Mouse (Mus musculus): Measurements from ENCODE around the gene Pim3. TPM values are rescaled to one million over a fixed set of nuclear protein-coding genes. Genes with fewer than 3 reads are reported as not detected.
A peak's percentile ranks its signal among the peaks of the same experiment; 100 is the strongest.
"Not testable (repeated sequence)": the region's sequence is repeated elsewhere in the genome, so short reads cannot be mapped to it uniquely, and the experiment has no call there.

Pim3 gene
- polyA plus RNA-seq (2015; fragmentation: Nextera tagmentation; extraction: Ambion mirVana): 63.6 and 69.4 TPM in 2 replicates

DNA sequence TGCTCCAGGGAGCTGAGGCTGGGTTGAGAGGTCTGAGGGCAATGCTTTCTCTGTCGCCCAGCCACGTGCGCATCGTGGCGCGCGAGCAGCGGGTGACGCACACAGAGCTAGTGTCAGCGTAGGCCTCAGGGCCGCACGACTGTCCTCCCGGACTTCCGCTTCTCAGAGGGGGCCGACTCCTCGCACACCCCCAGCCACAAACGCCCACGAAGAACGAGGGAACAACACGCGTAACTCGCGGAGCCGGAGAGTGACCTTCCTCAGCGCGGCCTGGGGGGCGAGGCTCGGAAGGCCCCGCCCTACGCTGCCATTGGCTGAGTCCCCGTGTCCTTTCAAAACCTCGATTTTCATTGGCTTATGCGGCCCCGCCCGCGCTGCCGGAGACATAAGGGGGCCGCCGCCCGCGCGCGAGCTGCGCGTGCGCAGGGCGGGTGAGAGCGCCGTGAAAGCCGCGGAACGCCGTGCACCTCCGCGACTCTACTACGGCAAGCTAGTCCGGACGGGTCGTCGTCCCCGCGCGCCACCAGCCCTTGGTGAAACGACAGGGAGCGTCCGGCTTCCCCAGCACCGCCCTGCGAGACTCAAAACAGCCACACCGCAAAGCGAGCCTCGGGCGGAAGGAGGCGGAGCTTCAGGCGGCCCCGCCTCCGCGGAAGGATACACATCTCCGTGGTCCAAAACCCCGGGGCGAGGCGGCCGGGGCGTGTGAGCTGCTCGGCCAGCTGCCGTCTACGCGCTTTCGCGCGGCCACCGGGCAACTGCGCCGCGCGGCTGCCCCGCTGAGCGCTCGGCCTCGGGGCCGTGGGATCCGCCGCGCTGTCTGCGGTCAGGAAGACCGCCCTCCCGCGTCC is at the start of gene Pim3:
Pim3 (plus strand) TSS at position 415 of the 851 bp plus-strand sequence.
- Histone ChIP-seq H3K27me3 (ENCODE audit: control insufficient read depth, insufficient read depth, low read length) (no peaks in the 10 kb centered on the region), H3K4me3 (ENCODE audit: low read depth, low read length) (peak within 1 kb of the TSS; percentile 91), H3K4me1 (replicated peaks; ENCODE audit: control insufficient read depth, insufficient read depth) (peaks cover 4% of the 10 kb centered on the region), H3K9ac (ENCODE audit: low read length) (peak within 1 kb of the TSS; percentile 95), H3K27ac (replicated peaks) (peak within 1 kb of the TSS; percentile 98), H3K4me2 (replicated peaks; ENCODE audit: low read depth) (peak within 1 kb of the TSS; percentile 83), H3K36me3 (ENCODE audit: control insufficient read depth, insufficient read depth, low read length) (peaks cover 12% of the 10 kb centered on the region), H3K9me3 (ENCODE audit: control insufficient read depth, low read length) (no peaks in the 10 kb centered on the region)
- DNase-seq (ENCODE audit: low spot score) (peak; percentile 97), ATAC-seq (ENCODE audit: low FRiP score, low TSS enrichment) (peak; percentile 86)
- TF ChIP-seq EP300 (optimal IDR thresholded peaks at IDR 0.05) (no peak), CTCF (IDR thresholded peaks at IDR 0.05; ENCODE audit: low read depth) (0 out of 2 replicates have a peak, but pooled peaks have one; percentile 6)
- WGBS: under 1% methylated on average over 106 of the region's 107 CpGs

DNA sequence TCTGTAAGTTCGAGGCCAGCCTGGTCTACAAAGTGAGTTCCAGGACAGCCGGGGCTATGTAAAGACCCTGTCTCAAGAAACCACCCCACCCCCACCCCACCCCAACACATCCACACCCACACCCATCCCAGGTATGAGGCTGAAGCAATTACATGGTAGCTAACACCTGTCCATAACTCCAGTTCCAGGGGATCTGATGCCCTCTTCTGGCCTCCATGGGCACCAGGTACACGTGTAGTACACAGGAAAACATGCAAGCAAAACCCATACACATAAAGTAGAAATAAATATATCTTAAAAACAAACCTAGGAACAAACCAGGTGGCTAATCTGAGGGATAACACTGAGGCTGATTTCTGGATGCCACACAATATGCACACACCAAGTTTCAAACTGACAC is 48.7 kb upstream of the Pim3 start:
- no peak for ATAC-seq (ENCODE audit: low FRiP score, low TSS enrichment)
- 85% methylated on average over 3 of the region's 3 CpGs for WGBS
- H3K36me3 ChIP-seq (ENCODE audit: control insufficient read depth, insufficient read depth, low read length): peaks cover 6% of the 10 kb centered on the region; the same call in 1 of the 2 replicates

DNA sequence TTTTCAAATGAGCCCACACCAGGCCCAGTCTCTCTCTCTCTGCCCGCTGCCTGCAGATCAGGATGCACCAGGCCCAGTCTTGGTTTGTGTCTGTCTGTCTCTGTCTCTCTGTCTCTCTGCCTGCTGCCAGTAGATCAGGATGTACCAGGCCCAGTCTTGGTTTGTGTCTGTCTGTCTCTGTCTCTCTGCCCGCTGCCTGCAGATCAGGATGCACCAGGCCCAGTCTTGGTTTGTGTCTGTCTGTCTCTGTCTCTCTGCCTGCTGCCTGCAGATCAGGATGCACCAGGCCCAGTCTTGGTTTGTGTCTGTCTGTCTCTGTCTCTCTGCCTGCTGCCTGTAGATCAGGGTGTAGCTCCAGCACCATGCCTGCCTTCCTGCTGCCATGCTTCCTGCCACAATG is 48.1 kb upstream of the Pim3 start:
- not testable (repeated sequence) for H3K4me2 ChIP-seq (replicated peaks; ENCODE audit: low read depth); H3K27me3 ChIP-seq (ENCODE audit: control insufficient read depth, insufficient read depth, low read length); H3K4me3 ChIP-seq (ENCODE audit: low read depth, low read length); H3K4me1 ChIP-seq (replicated peaks; ENCODE audit: control insufficient read depth, insufficient read depth); H3K9me3 ChIP-seq (ENCODE audit: control insufficient read depth, low read length); ATAC-seq (ENCODE audit: low FRiP score, low TSS enrichment); H3K27ac ChIP-seq (replicated peaks); H3K9ac ChIP-seq (ENCODE audit: low read length); H3K36me3 ChIP-seq (ENCODE audit: control insufficient read depth, insufficient read depth, low read length); DNase-seq (ENCODE audit: low spot score)
- WGBS: 92% methylated on average over 2 of the region's 2 CpGs

More for the DNA sequence above, 48.7 kb upstream of the Pim3 start:
- H3K4me2 ChIP-seq (replicated peaks; ENCODE audit: low read depth): no peak overlapping the region
- no peaks in the 10 kb centered on the region for H3K4me1 ChIP-seq (replicated peaks; ENCODE audit: control insufficient read depth, insufficient read depth)
- no peaks in the 10 kb centered on the region for H3K9me3 ChIP-seq (ENCODE audit: control insufficient read depth, low read length)
- H3K9ac ChIP-seq (ENCODE audit: low read length): no peak overlapping the region
- H3K4me3 ChIP-seq (ENCODE audit: low read depth, low read length): no peak overlapping the region
- no peak overlapping the region for H3K27ac ChIP-seq (replicated peaks)
- DNase-seq (ENCODE audit: low spot score): no peak
- H3K27me3 ChIP-seq (ENCODE audit: control insufficient read depth, insufficient read depth, low read length): no peaks in the 10 kb centered on the region
- TF ChIP-seq CTCF (IDR thresholded peaks at IDR 0.05; ENCODE audit: low read depth) (peak; percentile 40), EP300 (optimal IDR thresholded peaks at IDR 0.05) (no peak)

DNA sequence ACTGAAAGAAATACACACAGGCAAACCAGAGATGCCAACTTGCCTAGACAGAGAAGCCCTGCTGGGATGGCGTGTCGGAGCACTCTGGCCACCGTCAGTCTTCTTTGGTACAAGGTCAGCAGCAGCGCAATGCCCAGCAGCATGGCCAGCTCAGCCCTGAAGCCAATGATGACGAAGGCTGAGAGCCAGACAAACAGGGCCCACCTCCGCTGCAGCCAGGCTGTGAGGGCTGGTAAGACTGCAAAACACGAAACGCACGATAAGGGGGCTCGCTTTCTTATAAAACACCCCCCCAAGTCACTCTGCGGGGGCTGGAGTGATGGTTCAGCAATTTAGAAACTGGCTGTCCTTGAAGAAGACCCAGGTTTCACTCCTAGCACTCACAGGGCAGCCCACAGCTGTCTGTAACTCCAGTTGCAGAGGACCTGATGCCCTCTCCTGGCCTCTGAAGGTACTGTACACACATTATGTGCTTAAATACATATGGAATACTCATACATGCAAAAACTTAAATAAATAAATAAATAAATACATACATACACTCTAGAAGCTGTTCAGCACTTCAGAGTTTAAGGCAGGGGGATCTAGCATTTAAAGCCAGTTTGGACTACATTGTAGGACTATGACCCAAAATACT is 47.5 kb upstream of the Pim3 start:
- peaks cover 6% of the 10 kb centered on the region; the same call in 1 of the 2 replicates for H3K36me3 ChIP-seq (ENCODE audit: control insufficient read depth, insufficient read depth, low read length)
- H3K4me1 ChIP-seq (replicated peaks; ENCODE audit: control insufficient read depth, insufficient read depth): no peaks in the 10 kb centered on the region
- no peak overlapping the region for H3K4me3 ChIP-seq (ENCODE audit: low read depth, low read length)
- no peaks in the 10 kb centered on the region for H3K27me3 ChIP-seq (ENCODE audit: control insufficient read depth, insufficient read depth, low read length)
- no peak for TF ChIP-seq EP300 (optimal IDR thresholded peaks at IDR 0.05)
- TF ChIP-seq CTCF (IDR thresholded peaks at IDR 0.05; ENCODE audit: low read depth): peak; percentile 55
- DNase-seq (ENCODE audit: low spot score) (no peak), ATAC-seq (ENCODE audit: low FRiP score, low TSS enrichment) (no peak)
- no peak overlapping the region for H3K4me2 ChIP-seq (replicated peaks; ENCODE audit: low read depth)
- no peak overlapping the region for H3K27ac ChIP-seq (replicated peaks)
- no peaks in the 10 kb centered on the region for H3K9me3 ChIP-seq (ENCODE audit: control insufficient read depth, low read length)
- no peak overlapping the region for H3K9ac ChIP-seq (ENCODE audit: low read length)
- 97% methylated on average over 11 of the region's 11 CpGs for WGBS

DNA sequence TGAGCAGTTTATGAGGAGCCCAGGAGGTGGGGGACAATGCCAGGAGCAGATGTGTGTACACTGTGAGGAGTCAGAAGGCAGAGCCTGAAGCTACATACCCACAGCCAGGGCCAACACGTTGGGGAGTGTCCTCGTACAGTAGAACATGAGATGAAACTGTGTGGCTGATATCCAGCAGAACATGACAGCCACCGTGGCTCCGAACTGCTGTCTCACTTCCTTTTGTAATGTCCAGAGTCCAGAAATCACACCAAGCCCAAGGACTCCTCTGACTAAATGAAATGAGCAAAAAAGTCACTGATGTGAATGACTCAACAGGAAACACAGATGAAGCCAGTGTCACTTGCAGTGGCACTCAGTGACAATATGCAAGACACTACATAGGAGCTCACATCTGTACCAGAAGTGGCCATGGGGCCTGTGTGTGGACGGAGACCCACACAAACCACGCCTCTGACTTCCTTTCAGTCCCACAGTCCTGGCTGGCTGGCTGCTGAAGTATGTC is 46.7 kb upstream of the Pim3 start:
- H3K27ac ChIP-seq (replicated peaks): no peak overlapping the region
- TF ChIP-seq EP300 (optimal IDR thresholded peaks at IDR 0.05) (no peak), CTCF (IDR thresholded peaks at IDR 0.05; ENCODE audit: low read depth) (no peak)
- H3K9ac ChIP-seq (ENCODE audit: low read length): no peak overlapping the region
- no peak for ATAC-seq (ENCODE audit: low FRiP score, low TSS enrichment)
- DNase-seq (ENCODE audit: low spot score): no peak
- no peak overlapping the region for H3K4me3 ChIP-seq (ENCODE audit: low read depth, low read length)
- no peaks in the 10 kb centered on the region for H3K9me3 ChIP-seq (ENCODE audit: control insufficient read depth, low read length)
- WGBS: 91% methylated on average over 6 of the region's 6 CpGs
- no peaks in the 10 kb centered on the region for H3K27me3 ChIP-seq (ENCODE audit: control insufficient read depth, insufficient read depth, low read length)
- H3K4me1 ChIP-seq (replicated peaks; ENCODE audit: control insufficient read depth, insufficient read depth): no peaks in the 10 kb centered on the region
- no peak overlapping the region for H3K4me2 ChIP-seq (replicated peaks; ENCODE audit: low read depth)
- peaks cover 6% of the 10 kb centered on the region; the same call in 1 of the 2 replicates for H3K36me3 ChIP-seq (ENCODE audit: control insufficient read depth, insufficient read depth, low read length)

All from stomach, postnatal 0 days (tissue).